Mouse (Mus musculus): ENCODE results near the gene Gm17078. TPM values are rescaled to one million over a fixed set of nuclear protein-coding genes. Genes with fewer than 3 reads are reported as not detected.
"Not testable (repeated sequence)": the region's sequence is repeated elsewhere in the genome, so short reads cannot be mapped to it uniquely, and the experiment has no call there.

Gene Gm17078
- not detected in 2 replicates for polyA plus RNA-seq (2012)

DNA sequence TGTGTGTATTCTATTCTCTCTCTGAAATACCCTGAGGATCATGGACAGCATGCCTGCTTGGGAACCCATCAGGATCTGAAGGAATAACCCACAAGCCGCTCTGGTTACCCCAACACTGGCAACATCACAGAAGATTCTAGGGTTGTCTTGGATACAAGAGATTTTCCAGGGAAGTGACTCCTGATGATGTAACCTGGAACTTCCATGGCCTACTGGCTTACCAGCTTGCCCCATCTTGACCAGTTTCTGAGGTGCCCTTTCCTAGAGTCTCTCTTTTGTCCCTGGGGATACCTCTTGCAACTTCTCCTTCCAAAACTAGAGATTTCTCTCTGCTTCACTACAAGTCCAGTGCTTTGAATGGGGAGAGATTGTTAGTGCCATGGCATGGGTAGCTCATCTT, at the start of gene Gm17078:
Gm17078 (minus strand) TSS at position 101 of the 400 bp plus-strand sequence.
- no peak for TF ChIP-seq GATA1 (IDR thresholded peaks at IDR 0.05; ENCODE audit: low read length)

DNA sequence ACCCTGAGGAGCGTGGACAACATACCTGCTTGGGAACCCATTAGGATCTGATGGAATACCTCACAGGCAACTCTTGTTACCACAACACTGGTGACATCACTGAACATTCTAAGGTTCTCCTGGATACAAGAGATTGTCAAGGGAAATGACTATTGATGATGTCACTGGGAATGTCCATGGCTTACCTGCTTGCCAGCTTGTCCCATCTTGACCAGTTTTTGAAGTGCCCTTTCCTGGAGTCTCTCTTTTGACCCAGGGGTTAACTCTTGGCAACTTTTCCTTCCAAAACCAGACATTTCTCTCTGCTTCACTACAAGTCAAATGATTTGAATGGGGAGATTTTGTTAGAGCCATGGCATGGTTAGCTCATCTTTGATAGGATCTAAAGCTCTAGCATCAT, 24.5 kb upstream of the Gm17078 start, which contains the start of gene Gm4181:
Gm4181 (minus strand) TSS at position 101 of the 400 bp plus-strand sequence.
- not testable (repeated sequence) for TF ChIP-seq GATA1 (IDR thresholded peaks at IDR 0.05; ENCODE audit: low read length)

DNA sequence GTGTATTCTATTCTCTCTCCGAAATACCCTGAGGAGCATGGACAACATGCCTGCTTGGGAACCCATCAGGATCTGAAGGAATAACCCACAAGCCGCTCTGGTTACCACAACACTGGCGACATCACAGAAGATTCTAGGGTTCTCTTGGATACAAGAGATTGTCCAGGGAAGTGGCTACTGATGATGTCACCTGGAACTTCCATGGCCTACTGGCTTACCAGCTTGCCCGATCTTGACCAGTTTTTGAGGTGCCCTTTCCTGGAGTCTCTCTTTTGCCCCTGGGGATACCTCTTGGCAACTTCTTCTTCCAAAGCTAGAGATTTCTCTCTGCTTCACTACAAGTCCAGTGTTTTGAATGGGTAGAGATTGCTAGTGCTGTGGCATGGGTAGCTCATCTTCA, 19.1 kb downstream of the Gm17078 start, which contains the start of gene Gm17174:
Gm17174 (minus strand) TSS at position 101 of the 400 bp plus-strand sequence.
- not testable (repeated sequence) for TF ChIP-seq GATA1 (IDR thresholded peaks at IDR 0.05; ENCODE audit: low read length)

DNA sequence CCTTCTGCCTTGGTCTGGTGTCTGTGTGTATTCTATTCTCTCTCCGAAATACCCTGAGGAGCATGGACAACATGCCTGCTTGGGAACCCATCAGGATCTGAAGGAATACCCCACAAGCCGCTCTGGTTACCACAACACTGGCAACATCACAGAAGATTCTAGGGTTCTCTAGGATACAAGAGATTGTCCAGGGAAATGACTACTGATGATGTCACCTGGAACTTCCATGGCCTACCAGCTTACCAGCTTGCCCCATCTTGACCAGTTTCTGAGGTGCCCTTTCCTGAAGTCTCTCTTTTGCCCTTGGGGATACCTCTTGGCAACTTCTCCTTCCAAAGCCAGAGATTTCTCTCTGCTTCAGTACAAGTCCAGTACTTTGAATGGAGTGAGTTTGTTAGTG, 37.1 kb downstream of the Gm17078 start, which contains the start of gene Gm17175:
Gm17175 (minus strand) TSS at position 101 of the 400 bp plus-strand sequence.
- TF ChIP-seq GATA1 (IDR thresholded peaks at IDR 0.05; ENCODE audit: low read length), result not testable (repeated sequence)

Other genes with a start within 250 kb of the Gm17078 start
- gene Gm7247, start 249.6 kb downstream of the Gm17078 start, polyA plus RNA-seq (2012), result not detected in 2 replicates
- not detected in 2 replicates for gene Vmn2r88, start 200.5 kb downstream of the Gm17078 start, polyA plus RNA-seq (2012)
- not detected in 2 replicates for gene Vmn2r89, start 159.5 kb downstream of the Gm17078 start, polyA plus RNA-seq (2012)
- 0.09 and 0.99 TPM in 2 replicates for gene Gm5622, start 58.5 kb downstream of the Gm17078 start, polyA plus RNA-seq (2012)
- gene Gm17175, start 37.2 kb downstream of the Gm17078 start, polyA plus RNA-seq (2012), result not detected in 2 replicates
- not detected in 2 replicates for gene Gm17174, start 19.2 kb downstream of the Gm17078 start, polyA plus RNA-seq (2012)
- not detected in 2 replicates for gene Gm4181, start 24.4 kb upstream of the Gm17078 start, polyA plus RNA-seq (2012)
- not detected in 2 replicates for gene Gm17079, start 84.2 kb upstream of the Gm17078 start, polyA plus RNA-seq (2012)
- gene Gm5800, start 105.9 kb upstream of the Gm17078 start, polyA plus RNA-seq (2012), result not detected in 2 replicates
- gene Ang4, start 162.3 kb upstream of the Gm17078 start, polyA plus RNA-seq (2012), result not detected in 2 replicates
- not detected in 2 replicates for gene AY358078, start 188.7 kb upstream of the Gm17078 start, polyA plus RNA-seq (2012)
- not detected in 2 replicates for gene Ear6, start 242.4 kb upstream of the Gm17078 start, polyA plus RNA-seq (2012)